Mouse (Mus musculus): Measurements from ENCODE around the gene Mrvi1. TPM values are rescaled to one million over a fixed set of nuclear protein-coding genes. Genes with fewer than 3 reads are reported as not detected.
A peak's percentile ranks its signal among the peaks of the same experiment; 100 is the strongest.

The Mrvi1 gene
- polyA plus RNA-seq, 1 experiment from 2014 or later: 0.58 TPM

GRCm38 (mm10) chr7:111014893-111015292, 32.6 kb upstream of the Mrvi1 start:
- DNase-seq (ENCODE audit: low spot score) (peak; percentile 93), ATAC-seq (peak; percentile 85)
- WGBS: 25% methylated on average over 5 of the region's 5 CpGs
- no peaks in the 10 kb centered on the region for H3K4me1 ChIP-seq (ENCODE audit: control insufficient read depth, insufficient read depth, low read length)
- no peaks in the 10 kb centered on the region for H3K27me3 ChIP-seq (replicated peaks; ENCODE audit: control insufficient read depth, insufficient read depth, low read length)
- no peak overlapping the region for H3K27ac ChIP-seq (ENCODE audit: low read depth, low read length)
- no peaks in the 10 kb centered on the region for H3K36me3 ChIP-seq (ENCODE audit: control insufficient read depth, insufficient read depth, low read length)
- no peak overlapping the region for H3K4me2 ChIP-seq (ENCODE audit: low read length)
- H3K9ac ChIP-seq (ENCODE audit: low read length): no peak overlapping the region
- no peaks in the 10 kb centered on the region for H3K9me3 ChIP-seq (replicated peaks; ENCODE audit: control insufficient read depth, low read length)
- no peak overlapping the region for H3K4me3 ChIP-seq (ENCODE audit: low read depth, low read length)

GRCm38 (mm10) chr7:111014039-111014605, 31.9 kb upstream of the Mrvi1 start:
- DNase-seq (ENCODE audit: low spot score) (no peak), ATAC-seq (no peak)
- Histone ChIP-seq H3K4me1 (ENCODE audit: control insufficient read depth, insufficient read depth, low read length) (no peaks in the 10 kb centered on the region), H3K4me2 (ENCODE audit: low read length) (no peak overlapping the region), H3K27me3 (replicated peaks; ENCODE audit: control insufficient read depth, insufficient read depth, low read length) (no peaks in the 10 kb centered on the region), H3K9me3 (replicated peaks; ENCODE audit: control insufficient read depth, low read length) (no peaks in the 10 kb centered on the region), H3K4me3 (ENCODE audit: low read depth, low read length) (no peak overlapping the region), H3K36me3 (ENCODE audit: control insufficient read depth, insufficient read depth, low read length) (no peaks in the 10 kb centered on the region), H3K27ac (ENCODE audit: low read depth, low read length) (no peak overlapping the region), H3K9ac (ENCODE audit: low read length) (no peak overlapping the region)
- 76% methylated on average over 7 of the region's 7 CpGs for WGBS

- no peak overlapping the region for H3K27ac ChIP-seq (ENCODE audit: low read depth, low read length)
- ATAC-seq (no peak), DNase-seq (ENCODE audit: low spot score) (no peak)
- no peaks in the 10 kb centered on the region for H3K27me3 ChIP-seq (replicated peaks; ENCODE audit: control insufficient read depth, insufficient read depth, low read length)
- H3K4me1 ChIP-seq (ENCODE audit: control insufficient read depth, insufficient read depth, low read length): no peaks in the 10 kb centered on the region
- no peak overlapping the region for H3K4me2 ChIP-seq (ENCODE audit: low read length)
- no peaks in the 10 kb centered on the region for H3K9me3 ChIP-seq (replicated peaks; ENCODE audit: control insufficient read depth, low read length)
- no peak overlapping the region for H3K4me3 ChIP-seq (ENCODE audit: low read depth, low read length)
- H3K9ac ChIP-seq (ENCODE audit: low read length): no peak overlapping the region
- WGBS: 86% methylated on average over 3 of the region's 3 CpGs
- H3K36me3 ChIP-seq (ENCODE audit: control insufficient read depth, insufficient read depth, low read length): no peaks in the 10 kb centered on the region
Observed at GRCm38 (mm10) chr7:111004136-111004840, 22.0 kb upstream of the Mrvi1 start.

GRCm38 (mm10) chr7:110998887-110999827, 16.9 kb upstream of the Mrvi1 start:
- 90% methylated on average over 15 of the region's 15 CpGs for WGBS
- no peaks in the 10 kb centered on the region for H3K36me3 ChIP-seq (ENCODE audit: control insufficient read depth, insufficient read depth, low read length)
- H3K27ac ChIP-seq (ENCODE audit: low read depth, low read length): no peak overlapping the region
- DNase-seq (ENCODE audit: low spot score) (no peak), ATAC-seq (no peak)
- no peaks in the 10 kb centered on the region for H3K4me1 ChIP-seq (ENCODE audit: control insufficient read depth, insufficient read depth, low read length)
- H3K4me2 ChIP-seq (ENCODE audit: low read length): no peak overlapping the region
- H3K27me3 ChIP-seq (replicated peaks; ENCODE audit: control insufficient read depth, insufficient read depth, low read length): no peaks in the 10 kb centered on the region
- no peak overlapping the region for H3K4me3 ChIP-seq (ENCODE audit: low read depth, low read length)
- H3K9ac ChIP-seq (ENCODE audit: low read length): no peak overlapping the region
- H3K9me3 ChIP-seq (replicated peaks; ENCODE audit: control insufficient read depth, low read length): no peaks in the 10 kb centered on the region

GRCm38 (mm10) chr7:110991221-110991494, 8.9 kb upstream of the Mrvi1 start:
- no peak for DNase-seq (ENCODE audit: low spot score)
- no peak overlapping the region for H3K4me3 ChIP-seq (ENCODE audit: low read depth, low read length)
- 27% methylated on average over 4 of the region's 4 CpGs for WGBS
- H3K4me2 ChIP-seq (ENCODE audit: low read length): no peak overlapping the region
- H3K36me3 ChIP-seq (ENCODE audit: control insufficient read depth, insufficient read depth, low read length): no peaks in the 10 kb centered on the region
- no peak overlapping the region for H3K9ac ChIP-seq (ENCODE audit: low read length)
- no peaks in the 10 kb centered on the region for H3K9me3 ChIP-seq (replicated peaks; ENCODE audit: control insufficient read depth, low read length)
- H3K27me3 ChIP-seq (replicated peaks; ENCODE audit: control insufficient read depth, insufficient read depth, low read length): no peaks in the 10 kb centered on the region
- ATAC-seq: no peak
- H3K27ac ChIP-seq (ENCODE audit: low read depth, low read length): no peak overlapping the region
- H3K4me1 ChIP-seq (ENCODE audit: control insufficient read depth, insufficient read depth, low read length): no peaks in the 10 kb centered on the region

GRCm38 (mm10) chr7:110990356-110991220, 8.3 kb upstream of the Mrvi1 start:
- no peak overlapping the region for H3K9ac ChIP-seq (ENCODE audit: low read length)
- H3K4me2 ChIP-seq (ENCODE audit: low read length): no peak overlapping the region
- ATAC-seq (no peak), DNase-seq (ENCODE audit: low spot score) (no peak)
- no peaks in the 10 kb centered on the region for H3K4me1 ChIP-seq (ENCODE audit: control insufficient read depth, insufficient read depth, low read length)
- WGBS: 63% methylated on average over 5 of the region's 5 CpGs
- H3K27ac ChIP-seq (ENCODE audit: low read depth, low read length): no peak overlapping the region
- H3K4me3 ChIP-seq (ENCODE audit: low read depth, low read length): no peak overlapping the region
- no peaks in the 10 kb centered on the region for H3K36me3 ChIP-seq (ENCODE audit: control insufficient read depth, insufficient read depth, low read length)
- H3K9me3 ChIP-seq (replicated peaks; ENCODE audit: control insufficient read depth, low read length): no peaks in the 10 kb centered on the region
- H3K27me3 ChIP-seq (replicated peaks; ENCODE audit: control insufficient read depth, insufficient read depth, low read length): no peaks in the 10 kb centered on the region

- no peaks in the 10 kb centered on the region for H3K27me3 ChIP-seq (replicated peaks; ENCODE audit: control insufficient read depth, insufficient read depth, low read length)
- H3K27ac ChIP-seq (ENCODE audit: low read depth, low read length): no peak overlapping the region
- WGBS: 79% methylated on average over 5 of the region's 5 CpGs
- DNase-seq (ENCODE audit: low spot score): no peak
- no peak overlapping the region for H3K9ac ChIP-seq (ENCODE audit: low read length)
- no peaks in the 10 kb centered on the region for H3K9me3 ChIP-seq (replicated peaks; ENCODE audit: control insufficient read depth, low read length)
- H3K4me1 ChIP-seq (ENCODE audit: control insufficient read depth, insufficient read depth, low read length): no peaks in the 10 kb centered on the region
- no peak overlapping the region for H3K4me2 ChIP-seq (ENCODE audit: low read length)
- H3K4me3 ChIP-seq (ENCODE audit: low read depth, low read length): no peak overlapping the region
- no peaks in the 10 kb centered on the region for H3K36me3 ChIP-seq (ENCODE audit: control insufficient read depth, insufficient read depth, low read length)
- no peak for ATAC-seq
Observed at GRCm38 (mm10) chr7:110989286-110989879, 7.1 kb upstream of the Mrvi1 start.

GRCm38 (mm10) chr7:110988081-110988480, 5.8 kb upstream of the Mrvi1 start:
- no peak for DNase-seq (ENCODE audit: low spot score)
- H3K36me3 ChIP-seq (ENCODE audit: control insufficient read depth, insufficient read depth, low read length): no peaks in the 10 kb centered on the region
- no peak overlapping the region for H3K9ac ChIP-seq (ENCODE audit: low read length)
- no peaks in the 10 kb centered on the region for H3K4me1 ChIP-seq (ENCODE audit: control insufficient read depth, insufficient read depth, low read length)
- H3K9me3 ChIP-seq (replicated peaks; ENCODE audit: control insufficient read depth, low read length): no peaks in the 10 kb centered on the region
- WGBS: 93% methylated on average over 3 of the region's 3 CpGs
- no peak overlapping the region for H3K4me2 ChIP-seq (ENCODE audit: low read length)
- H3K27ac ChIP-seq (ENCODE audit: low read depth, low read length): no peak overlapping the region
- ATAC-seq: no peak
- H3K4me3 ChIP-seq (ENCODE audit: low read depth, low read length): no peak overlapping the region
- H3K27me3 ChIP-seq (replicated peaks; ENCODE audit: control insufficient read depth, insufficient read depth, low read length): no peaks in the 10 kb centered on the region
